Mouse (Mus musculus): ENCODE results near the gene Tmem131l. TPM values are rescaled to one million over a fixed set of nuclear protein-coding genes. Genes with fewer than 3 reads are reported as not detected.

Tmem131l gene
- polyA plus RNA-seq, 1 experiment from 2014 or later: 15.5 TPM

DNA sequence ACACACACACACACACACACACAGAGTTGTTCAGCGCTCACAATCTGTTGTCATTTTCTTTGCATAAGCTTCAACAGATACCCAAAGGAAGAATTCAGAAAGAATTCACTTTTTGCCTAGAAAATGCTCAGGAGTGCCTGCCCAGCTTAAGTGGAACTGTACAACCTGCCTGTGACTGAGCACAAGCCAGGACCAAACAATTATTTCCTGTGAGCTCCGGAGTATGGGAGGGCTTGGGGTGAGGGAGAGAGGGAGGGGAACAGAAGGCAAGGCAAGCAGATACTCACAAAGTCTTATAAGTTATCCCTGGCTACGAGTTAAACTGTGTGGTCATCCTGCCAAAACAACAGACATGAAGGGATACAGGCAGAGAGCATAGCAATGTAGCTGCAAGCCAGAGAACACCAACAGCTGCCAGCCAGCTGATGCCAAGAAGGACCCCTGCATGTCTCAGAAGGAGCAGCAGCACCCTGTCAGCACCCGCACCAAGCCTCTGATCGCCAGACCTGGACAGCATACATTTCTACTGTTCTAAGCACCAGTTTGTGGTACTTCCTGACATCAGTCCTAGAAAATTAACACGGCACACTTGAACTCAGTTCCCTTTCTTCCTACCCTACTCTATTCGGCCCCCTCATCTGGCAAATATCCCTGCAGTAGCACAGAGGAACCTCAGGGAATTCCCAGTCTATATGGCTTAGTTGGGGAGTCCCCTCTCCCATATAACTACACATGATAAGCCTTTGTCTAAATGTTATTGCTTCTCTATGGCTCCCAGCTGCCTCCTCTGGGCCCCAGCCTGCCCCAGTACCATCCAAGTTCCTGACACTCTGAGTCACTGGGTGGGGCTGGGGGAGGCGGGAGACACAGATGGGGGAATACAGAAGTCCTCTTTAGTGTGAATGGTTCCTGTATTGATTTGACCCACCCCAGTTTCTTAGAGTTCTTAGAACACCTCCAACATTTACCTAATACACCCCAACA, 18.5 kb downstream of the Tmem131l start:
- no peak overlapping the region for H3K4me2 ChIP-seq (replicated peaks; ENCODE audit: low read depth)

DNA sequence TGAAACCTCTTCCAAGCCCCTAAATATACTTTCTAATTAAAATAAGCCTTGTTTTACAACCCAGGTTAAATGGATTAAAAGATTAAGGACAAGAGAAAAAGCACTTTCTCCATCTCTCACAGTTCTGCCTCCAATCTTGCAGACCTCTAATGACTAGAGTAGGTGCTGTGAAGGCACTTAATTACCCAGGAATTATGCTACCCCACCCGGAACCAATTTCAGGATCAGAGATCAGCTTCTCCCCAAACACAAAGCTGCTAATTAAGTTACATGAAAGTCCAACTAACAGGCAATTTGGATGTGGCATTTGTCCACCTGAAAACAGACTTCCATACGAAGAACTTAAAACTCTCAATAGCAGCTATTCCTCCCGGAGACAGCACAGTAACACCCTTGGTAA, 19.4 kb downstream of the Tmem131l start:
- H3K9ac ChIP-seq (ENCODE audit: low read length): no peak overlapping the region
- TF ChIP-seq CTCF (IDR thresholded peaks at IDR 0.05; ENCODE audit: low read depth) (no peak), EP300 (optimal IDR thresholded peaks at IDR 0.05) (no peak)
- no peaks in the 10 kb centered on the region for H3K9me3 ChIP-seq (ENCODE audit: control insufficient read depth, low read length)
- no peak overlapping the region for H3K4me2 ChIP-seq (replicated peaks; ENCODE audit: low read depth)
- no peaks in the 10 kb centered on the region for H3K27me3 ChIP-seq (ENCODE audit: control insufficient read depth, insufficient read depth, low read length)
- H3K36me3 ChIP-seq (ENCODE audit: control insufficient read depth, insufficient read depth, low read length): no peaks in the 10 kb centered on the region
- no peak for ATAC-seq (ENCODE audit: low FRiP score, low TSS enrichment)
- no peak overlapping the region for H3K27ac ChIP-seq (replicated peaks)
- peaks cover 7% of the 10 kb centered on the region for H3K4me1 ChIP-seq (replicated peaks; ENCODE audit: control insufficient read depth, insufficient read depth)
- no peak for DNase-seq (ENCODE audit: low spot score)
- H3K4me3 ChIP-seq (ENCODE audit: low read depth, low read length): no peak overlapping the region
- 72% methylated on average over 3 of the region's 3 CpGs for WGBS

More for the DNA sequence above, 18.5 kb downstream of the Tmem131l start:
- Histone ChIP-seq H3K4me3 (ENCODE audit: low read depth, low read length) (no peak overlapping the region), H3K27ac (replicated peaks) (peak overlapping the region; percentile 81), H3K9ac (ENCODE audit: low read length) (no peak overlapping the region), H3K36me3 (ENCODE audit: control insufficient read depth, insufficient read depth, low read length) (no peaks in the 10 kb centered on the region), H3K27me3 (ENCODE audit: control insufficient read depth, insufficient read depth, low read length) (no peaks in the 10 kb centered on the region), H3K9me3 (ENCODE audit: control insufficient read depth, low read length) (no peaks in the 10 kb centered on the region), H3K4me1 (replicated peaks; ENCODE audit: control insufficient read depth, insufficient read depth) (peaks cover 7% of the 10 kb centered on the region)
- 40% methylated on average over 8 of the region's 8 CpGs for WGBS
- DNase-seq (ENCODE audit: low spot score) (peak; percentile 68), ATAC-seq (ENCODE audit: low FRiP score, low TSS enrichment) (peak; percentile 85)
- no peak for TF ChIP-seq EP300 (optimal IDR thresholded peaks at IDR 0.05)
- no peak for TF ChIP-seq CTCF (IDR thresholded peaks at IDR 0.05; ENCODE audit: low read depth)

DNA sequence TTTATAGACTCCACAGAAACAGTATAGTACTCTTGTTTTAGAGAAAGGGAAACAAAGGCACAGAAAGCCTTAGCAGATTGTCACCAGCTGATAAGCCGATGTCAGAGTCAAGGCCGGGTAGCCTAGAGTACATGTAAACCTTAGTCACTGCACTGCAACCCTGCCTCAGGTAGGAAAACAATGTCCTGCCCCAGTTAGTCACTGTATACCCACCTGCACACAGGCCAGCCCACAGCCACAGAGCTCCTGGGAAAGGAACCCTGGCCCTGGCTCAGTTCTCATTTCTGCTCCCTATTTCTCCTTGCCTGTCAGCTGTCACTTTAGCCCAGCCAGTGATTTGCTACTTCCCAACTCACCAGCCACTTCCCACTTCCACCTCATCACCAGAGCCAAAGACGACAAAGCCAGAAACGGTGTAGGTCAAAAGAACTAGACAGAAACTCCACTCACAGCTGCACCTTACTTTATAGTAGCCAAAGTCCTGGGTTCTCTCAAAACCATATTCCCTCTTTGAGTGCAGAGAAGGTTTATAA, 24.4 kb downstream of the Tmem131l start:
- peak; percentile 93 for ATAC-seq (ENCODE audit: low FRiP score, low TSS enrichment)
- WGBS: 47% methylated on average over 4 of the region's 4 CpGs
- Histone ChIP-seq H3K36me3 (ENCODE audit: control insufficient read depth, insufficient read depth, low read length) (peaks cover 3% of the 10 kb centered on the region; the same call in 1 of the 2 replicates), H3K9me3 (ENCODE audit: control insufficient read depth, low read length) (no peaks in the 10 kb centered on the region), H3K9ac (ENCODE audit: low read length) (no peak overlapping the region), H3K4me1 (replicated peaks; ENCODE audit: control insufficient read depth, insufficient read depth) (no peaks in the 10 kb centered on the region), H3K27me3 (ENCODE audit: control insufficient read depth, insufficient read depth, low read length) (no peaks in the 10 kb centered on the region), H3K4me2 (replicated peaks; ENCODE audit: low read depth) (no peak overlapping the region), H3K27ac (replicated peaks) (no peak overlapping the region), H3K4me3 (ENCODE audit: low read depth, low read length) (no peak overlapping the region)
- no peak for TF ChIP-seq EP300 (optimal IDR thresholded peaks at IDR 0.05)
- TF ChIP-seq CTCF (IDR thresholded peaks at IDR 0.05; ENCODE audit: low read depth): no peak
- DNase-seq (ENCODE audit: low spot score): peak; percentile 63

DNA sequence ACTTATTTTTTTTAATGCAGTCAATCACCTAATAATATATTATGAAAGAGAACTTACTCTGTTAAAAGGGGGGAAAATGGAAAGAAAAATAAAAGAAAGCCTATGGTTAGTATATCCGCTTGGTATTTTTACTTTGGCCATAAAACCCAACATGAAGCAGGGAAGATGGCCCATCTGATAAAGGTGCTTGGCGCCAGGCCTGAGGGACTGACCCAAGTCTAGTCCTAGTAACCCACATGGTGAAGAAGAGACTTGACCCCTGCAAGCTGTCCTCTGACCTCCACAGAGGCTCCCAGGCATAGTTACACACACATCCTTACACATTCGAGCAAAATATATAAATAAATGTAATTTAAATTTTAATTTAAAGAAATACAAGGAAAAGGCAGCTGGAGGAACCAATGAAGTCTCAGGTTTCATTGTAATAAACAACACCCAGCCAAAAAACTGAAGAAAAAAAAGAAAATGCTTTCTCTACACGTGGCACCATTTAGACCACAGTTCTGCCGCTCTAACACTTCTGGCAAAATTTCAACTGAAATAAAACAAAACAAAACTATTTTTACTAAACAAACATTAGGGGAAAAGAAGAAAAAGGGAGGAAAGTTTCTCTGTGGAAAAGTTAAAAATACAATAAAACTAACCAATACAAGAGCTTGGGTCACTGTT, 28.8 kb downstream of the Tmem131l start:
- no peak for DNase-seq (ENCODE audit: low spot score)
- WGBS: 59% methylated on average over 5 of the region's 5 CpGs

DNA sequence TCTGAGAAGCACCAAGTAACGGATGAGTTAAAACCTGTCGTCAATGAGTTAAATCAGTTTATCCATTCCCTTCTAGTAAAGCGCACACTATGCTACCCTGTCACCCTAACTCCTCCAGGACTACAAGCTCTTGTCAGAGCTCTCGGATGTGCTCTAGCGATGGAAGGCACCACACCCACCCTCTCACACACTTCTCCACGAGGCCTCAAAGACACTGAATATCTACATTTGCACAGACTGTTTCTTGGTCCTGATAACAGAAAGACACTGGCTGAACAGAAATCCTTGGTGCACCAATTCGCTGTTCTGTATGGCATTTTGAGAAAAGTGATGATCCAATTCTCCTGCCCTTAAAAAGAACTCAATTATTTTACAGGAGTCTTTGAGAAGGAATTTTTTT, 34.0 kb downstream of the Tmem131l start:
- H3K27ac ChIP-seq (replicated peaks): no peak overlapping the region
- ATAC-seq (ENCODE audit: low FRiP score, low TSS enrichment) (no peak), DNase-seq (ENCODE audit: low spot score) (no peak)
- H3K4me1 ChIP-seq (replicated peaks; ENCODE audit: control insufficient read depth, insufficient read depth): no peaks in the 10 kb centered on the region
- H3K36me3 ChIP-seq (ENCODE audit: control insufficient read depth, insufficient read depth, low read length): 0 out of 2 replicates have a peak, but pooled peaks cover 2% of the 10 kb centered on the region
- no peak overlapping the region for H3K4me3 ChIP-seq (ENCODE audit: low read depth, low read length)
- H3K4me2 ChIP-seq (replicated peaks; ENCODE audit: low read depth): no peak overlapping the region
- 79% methylated on average over 7 of the region's 7 CpGs for WGBS
- TF ChIP-seq CTCF (IDR thresholded peaks at IDR 0.05; ENCODE audit: low read depth) (no peak), EP300 (optimal IDR thresholded peaks at IDR 0.05) (no peak)
- H3K9me3 ChIP-seq (ENCODE audit: control insufficient read depth, low read length): no peaks in the 10 kb centered on the region
- H3K27me3 ChIP-seq (ENCODE audit: control insufficient read depth, insufficient read depth, low read length): no peaks in the 10 kb centered on the region
- no peak overlapping the region for H3K9ac ChIP-seq (ENCODE audit: low read length)

More for the DNA sequence above, 28.8 kb downstream of the Tmem131l start:
- no peak for TF ChIP-seq CTCF (IDR thresholded peaks at IDR 0.05; ENCODE audit: low read depth)
- TF ChIP-seq EP300 (optimal IDR thresholded peaks at IDR 0.05): no peak
- Histone ChIP-seq H3K36me3 (ENCODE audit: control insufficient read depth, insufficient read depth, low read length) (peaks cover 3% of the 10 kb centered on the region; the same call in 1 of the 2 replicates), H3K4me3 (ENCODE audit: low read depth, low read length) (no peak overlapping the region), H3K27me3 (ENCODE audit: control insufficient read depth, insufficient read depth, low read length) (no peaks in the 10 kb centered on the region), H3K4me1 (replicated peaks; ENCODE audit: control insufficient read depth, insufficient read depth) (no peaks in the 10 kb centered on the region), H3K9me3 (ENCODE audit: control insufficient read depth, low read length) (no peaks in the 10 kb centered on the region), H3K27ac (replicated peaks) (no peak overlapping the region), H3K4me2 (replicated peaks; ENCODE audit: low read depth) (no peak overlapping the region), H3K9ac (ENCODE audit: low read length) (no peak overlapping the region)
- ATAC-seq (ENCODE audit: low FRiP score, low TSS enrichment): no peak

Data from stomach, postnatal 0 days (tissue).